Mouse (Mus musculus): ENCODE results near the gene Tmem8b. TPM values are rescaled to one million over a fixed set of nuclear protein-coding genes. Genes with fewer than 3 reads are reported as not detected.

Tmem8b gene
- polyA plus RNA-seq, 1 experiment from 2014 or later: 13.5 TPM

Small RNA genes lying within 50 kb of the gene (microRNA-seq; reads per million reads assigned to microRNA genes)
- gene Gm25262: not detected

Other genes starting within 250 kb of the Tmem8b start
- gene Fam166b, start 239.8 kb upstream of the Tmem8b start, polyA plus RNA-seq (2015; fragmentation: Nextera tagmentation; extraction: Ambion mirVana): 0.32 and 0.59 TPM in 2 replicates
- gene Tesk1, start 227.0 kb upstream of the Tmem8b start, polyA plus RNA-seq (2015; fragmentation: Nextera tagmentation; extraction: Ambion mirVana): 10.8 and 14.4 TPM in 2 replicates
- 2.8 and 3.7 TPM in 2 replicates for gene Cd72, start 214.3 kb upstream of the Tmem8b start, polyA plus RNA-seq (2015; fragmentation: Nextera tagmentation; extraction: Ambion mirVana)
- not detected in 2 replicates for gene Sit1, start 185.2 kb upstream of the Tmem8b start, polyA plus RNA-seq (2015; fragmentation: Nextera tagmentation; extraction: Ambion mirVana)
- 65.5 and 73.1 TPM in 2 replicates for gene Ccdc107, start 176.1 kb upstream of the Tmem8b start, polyA plus RNA-seq (2015; fragmentation: Nextera tagmentation; extraction: Ambion mirVana)
- 10.0 and 10.4 TPM in 2 replicates for gene Arhgef39, start 169.3 kb upstream of the Tmem8b start, polyA plus RNA-seq (2015; fragmentation: Nextera tagmentation; extraction: Ambion mirVana)
- 0.33 and 0.56 TPM in 2 replicates for gene Car9, start 162.0 kb upstream of the Tmem8b start, polyA plus RNA-seq (2015; fragmentation: Nextera tagmentation; extraction: Ambion mirVana)
- 29.0 and 77.1 TPM in 2 replicates for gene Tpm2, start 145.2 kb upstream of the Tmem8b start, polyA plus RNA-seq (2015; fragmentation: Nextera tagmentation; extraction: Ambion mirVana)
- gene Creb3, start 106.6 kb upstream of the Tmem8b start, polyA plus RNA-seq (2015; fragmentation: Nextera tagmentation; extraction: Ambion mirVana): 88.9 and 89.1 TPM in 2 replicates
- 64.4 and 69.6 TPM in 2 replicates for gene Tln1, start 106.3 kb upstream of the Tmem8b start, polyA plus RNA-seq (2015; fragmentation: Nextera tagmentation; extraction: Ambion mirVana)
- 23.9 and 28.0 TPM in 2 replicates for gene Rgp1, start 90.3 kb upstream of the Tmem8b start, polyA plus RNA-seq (2015; fragmentation: Nextera tagmentation; extraction: Ambion mirVana)
- 47.8 and 50.8 TPM in 2 replicates for gene Gba2, start 90.1 kb upstream of the Tmem8b start, polyA plus RNA-seq (2015; fragmentation: Nextera tagmentation; extraction: Ambion mirVana)
- gene Msmp, start 84.5 kb upstream of the Tmem8b start, polyA plus RNA-seq (2015; fragmentation: Nextera tagmentation; extraction: Ambion mirVana): 2.2 TPM in 1 of 2 replicates, not detected in the other
- gene Npr2, start 37.0 kb upstream of the Tmem8b start, polyA plus RNA-seq (2015; fragmentation: Nextera tagmentation; extraction: Ambion mirVana): 26.9 and 27.8 TPM in 2 replicates
- 3.5 and 4.1 TPM in 2 replicates for gene Spag8, start 15.4 kb upstream of the Tmem8b start, polyA plus RNA-seq (2015; fragmentation: Nextera tagmentation; extraction: Ambion mirVana)
- gene Hint2, start 12.5 kb upstream of the Tmem8b start, polyA plus RNA-seq (2015; fragmentation: Nextera tagmentation; extraction: Ambion mirVana): 76.8 and 84.9 TPM in 2 replicates
- 2.4 and 2.9 TPM in 2 replicates for gene Fam221b, start 174 bp downstream of the Tmem8b start, polyA plus RNA-seq (2015; fragmentation: Nextera tagmentation; extraction: Ambion mirVana)
- not detected in 2 replicates for gene Olfr70, start 31.8 kb downstream of the Tmem8b start, polyA plus RNA-seq (2015; fragmentation: Nextera tagmentation; extraction: Ambion mirVana)
- 0.14 TPM in 1 of 2 replicates, not detected in the other for gene Olfr71, start 41.3 kb downstream of the Tmem8b start, polyA plus RNA-seq (2015; fragmentation: Nextera tagmentation; extraction: Ambion mirVana)
- gene Hrct1, start 58.2 kb downstream of the Tmem8b start, polyA plus RNA-seq (2015; fragmentation: Nextera tagmentation; extraction: Ambion mirVana): 0.43 and 0.47 TPM in 2 replicates
- gene Spaar, start 61.1 kb downstream of the Tmem8b start, polyA plus RNA-seq (2015; fragmentation: Nextera tagmentation; extraction: Ambion mirVana): not detected in 2 replicates
- not detected in 2 replicates for gene Olfr159, start 102.0 kb downstream of the Tmem8b start, polyA plus RNA-seq (2015; fragmentation: Nextera tagmentation; extraction: Ambion mirVana)
- not detected in 2 replicates for gene Olfr156, start 154.9 kb downstream of the Tmem8b start, polyA plus RNA-seq (2015; fragmentation: Nextera tagmentation; extraction: Ambion mirVana)
- not detected in 2 replicates for gene Olfr157, start 171.2 kb downstream of the Tmem8b start, polyA plus RNA-seq (2015; fragmentation: Nextera tagmentation; extraction: Ambion mirVana)
- not detected in 2 replicates for gene Olfr155, start 182.6 kb downstream of the Tmem8b start, polyA plus RNA-seq (2015; fragmentation: Nextera tagmentation; extraction: Ambion mirVana)
- gene Reck, start 206.6 kb downstream of the Tmem8b start, polyA plus RNA-seq (2015; fragmentation: Nextera tagmentation; extraction: Ambion mirVana): 9.1 and 11.5 TPM in 2 replicates